Mouse (Mus musculus) forebrain, embryonic 14.5 days (tissue): ENCODE results near the gene Kif1b. TPM values are rescaled to one million over a fixed set of nuclear protein-coding genes. Genes with fewer than 3 reads are reported as not detected.
"Not testable (repeated sequence)": the region's sequence is repeated elsewhere in the genome, so short reads cannot be mapped to it uniquely, and the experiment has no call there.

Experiments used
- ATAC-seq: fragments of 200-750 bp; cut with Nextera tagmentation; 2 replicates; pipeline ENCODE4 v1.8.0; 2017; ENCODE audit warnings: mild to moderate bottlenecking, moderate library complexity
- DNase-seq: peaks from one replicate; pipeline ENCODE4 v3.0.0-alpha.2; 2015; ENCODE audit warnings: low spot score
- H3K27ac ChIP-seq: fragments of 300-500 bp; sonication (generic); 2 replicates; pipeline ENCODE4 v1.5.1; 2014; ENCODE audit warnings: low read depth, mild to moderate bottlenecking, control low read depth, low read length, moderate library complexity
- H3K27me3 ChIP-seq: fragments of 300-500 bp; sonication (generic); replicated peaks from 2 replicates; pipeline ENCODE4 v1.6.1; 2014; ENCODE audit warnings: low read length, control low read depth, mixed read lengths; ENCODE audit not compliant: control insufficient read depth, insufficient read depth
- H3K36me3 ChIP-seq: fragments of 300-500 bp; sonication (generic); 2 replicates; pipeline ENCODE4 v1.6.1; 2014; ENCODE audit warnings: low read length, control low read depth; ENCODE audit not compliant: control insufficient read depth, insufficient read depth
- H3K4me1 ChIP-seq: fragments of 300-500 bp; sonication (generic); 2 replicates; pipeline ENCODE4 v1.6.1; 2014; ENCODE audit warnings: antibody characterized with exemption, low read length, control low read depth; ENCODE audit not compliant: control insufficient read depth, insufficient read depth
- H3K4me2 ChIP-seq: fragments of 300-500 bp; sonication (generic); 2 replicates; pipeline ENCODE4 v1.6.1; 2014; ENCODE audit warnings: mild to moderate bottlenecking, control low read depth, low read length
- H3K4me3 ChIP-seq: fragments of 300-500 bp; sonication (generic); 2 replicates; pipeline ENCODE4 v1.5.1; 2014; ENCODE audit warnings: low read depth, low read length, control low read depth
- H3K9ac ChIP-seq: fragments of 300-500 bp; sonication (generic); 2 replicates; pipeline ENCODE4 v1.6.1; 2014; ENCODE audit warnings: mild to moderate bottlenecking, low read length, control low read depth, moderate library complexity
- H3K9me3 ChIP-seq: fragments of 300-500 bp; sonication (generic); replicated peaks from 2 replicates; pipeline ENCODE4 v1.6.1; 2016; ENCODE audit warnings: low read length, control low read depth, mixed read lengths; ENCODE audit not compliant: control insufficient read depth
- WGBS: fragments of 180-500 bp; shearing (Covaris S2); extraction: QIAGEN DNeasy Blood & Tissue Kit; methylation state at CpG from one replicate; pipeline ENCODE4 v1.1.7; 2014; 5-methylcytosine and 5-hydroxymethylcytosine counted together
- polyA plus RNA-seq: library from polyadenylated mRNA; unstranded; fragments of >200 nt; fragmentation: Nextera tagmentation; extraction: Ambion mirVana; gene quantifications from 2 replicates; pipeline ENCODE4 v1.2.1, GENCODE M21; 2014

The Kif1b gene
- polyA plus RNA-seq, 1 experiment from 2014 or later, result 101 TPM

DNA sequence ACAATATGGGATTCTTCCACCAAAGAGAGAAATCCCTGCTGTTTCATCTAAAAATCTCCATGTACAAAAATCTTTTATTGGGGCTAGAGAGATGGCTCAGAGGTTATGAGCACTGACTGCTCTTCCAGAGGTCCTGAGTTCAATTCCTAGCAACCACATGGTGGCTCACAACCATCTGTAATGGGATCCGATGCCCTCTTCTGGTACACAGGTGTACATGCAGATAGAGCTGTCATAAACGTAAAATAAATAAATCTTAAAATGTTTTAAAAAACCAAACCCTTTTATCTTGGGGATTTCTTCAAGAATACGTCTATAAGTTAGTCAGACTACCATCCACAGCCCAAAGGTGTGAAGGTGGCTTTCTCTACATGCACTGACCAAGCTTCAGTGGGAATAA is 78.8 kb downstream of the Kif1b start:
- H3K4me1 ChIP-seq, H3K9ac ChIP-seq, H3K27me3 ChIP-seq, H3K27ac ChIP-seq, H3K4me3 ChIP-seq, H3K9me3 ChIP-seq, H3K4me2 ChIP-seq, ATAC-seq, DNase-seq: not testable (repeated sequence)
- WGBS, result 94% methylated on average over 3 of the region's 3 CpGs
- peaks cover 52% of the 10 kb centered on the region for H3K36me3 ChIP-seq

DNA sequence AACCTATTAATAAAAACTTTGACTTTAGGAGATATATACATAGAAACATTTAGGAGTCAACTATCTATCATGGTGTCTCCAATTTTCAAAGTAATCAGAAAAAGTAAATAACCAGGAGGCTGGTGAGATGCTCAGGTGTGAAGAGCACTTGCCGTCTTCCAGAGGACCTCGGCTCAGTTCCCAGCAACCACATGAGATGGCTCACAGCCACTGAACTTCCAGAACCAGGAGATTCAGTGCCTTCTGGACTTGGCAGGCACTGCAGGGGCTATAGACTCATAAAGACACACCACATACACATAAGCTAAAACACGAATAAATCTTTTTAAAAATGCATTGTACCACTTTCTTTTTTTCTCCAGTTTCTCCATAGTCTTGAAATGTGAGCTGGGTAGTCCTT is 79.2 kb downstream of the Kif1b start:
- Histone ChIP-seq H3K27me3 (no peaks in the 10 kb centered on the region), H3K9me3 (no peaks in the 10 kb centered on the region), H3K4me1 (no peaks in the 10 kb centered on the region), H3K4me2 (no peak overlapping the region), H3K9ac (no peak overlapping the region), H3K36me3 (peaks cover 56% of the 10 kb centered on the region), H3K27ac (no peak overlapping the region), H3K4me3 (no peak overlapping the region)
- WGBS, result 94% methylated on average over 3 of the region's 3 CpGs
- DNase-seq (no peak), ATAC-seq (no peak)

- 71% methylated on average over 3 of the region's 3 CpGs for WGBS
Measured at GRCm38 (mm10) chr4:149226311-149226710, 81.2 kb downstream of the Kif1b start.

GRCm38 (mm10) chr4:149223453-149223852 is 84.0 kb downstream of the Kif1b start:
- Histone ChIP-seq H3K9ac (no peak overlapping the region), H3K36me3 (peaks cover 83% of the 10 kb centered on the region), H3K4me2 (no peak overlapping the region), H3K4me1 (peaks cover 16% of the 10 kb centered on the region), H3K4me3 (no peak overlapping the region), H3K27me3 (no peaks in the 10 kb centered on the region), H3K9me3 (no peaks in the 10 kb centered on the region), H3K27ac (no peak overlapping the region)
- ATAC-seq (no peak), DNase-seq (no peak)
- WGBS, result 95% methylated on average over 3 of the region's 3 CpGs

More at GRCm38 (mm10) chr4:149226311-149226710, 81.2 kb downstream of the Kif1b start:
- no peak overlapping the region for H3K4me2 ChIP-seq
- no peaks in the 10 kb centered on the region for H3K9me3 ChIP-seq
- H3K4me3 ChIP-seq, result no peak overlapping the region
- peaks cover 70% of the 10 kb centered on the region for H3K36me3 ChIP-seq
- no peaks in the 10 kb centered on the region for H3K27me3 ChIP-seq
- H3K9ac ChIP-seq, result no peak overlapping the region
- H3K4me1 ChIP-seq, result no peaks in the 10 kb centered on the region
- no peak for DNase-seq
- H3K27ac ChIP-seq, result no peak overlapping the region
- ATAC-seq, result no peak

GRCm38 (mm10) chr4:149220481-149220880 is 87.0 kb downstream of the Kif1b start:
- Histone ChIP-seq H3K27ac (peak overlapping the region; percentile 78), H3K27me3 (no peaks in the 10 kb centered on the region), H3K4me1 (peaks cover 16% of the 10 kb centered on the region), H3K36me3 (peaks cover 89% of the 10 kb centered on the region), H3K4me2 (no peak overlapping the region), H3K4me3 (no peak overlapping the region), H3K9ac (peak overlapping the region; percentile 32; the same call in 1 of the 2 replicates), H3K9me3 (no peaks in the 10 kb centered on the region)
- DNase-seq, result no peak
- peak; percentile 41 for ATAC-seq
- 9% methylated on average over 17 of the region's 17 CpGs for WGBS

DNA sequence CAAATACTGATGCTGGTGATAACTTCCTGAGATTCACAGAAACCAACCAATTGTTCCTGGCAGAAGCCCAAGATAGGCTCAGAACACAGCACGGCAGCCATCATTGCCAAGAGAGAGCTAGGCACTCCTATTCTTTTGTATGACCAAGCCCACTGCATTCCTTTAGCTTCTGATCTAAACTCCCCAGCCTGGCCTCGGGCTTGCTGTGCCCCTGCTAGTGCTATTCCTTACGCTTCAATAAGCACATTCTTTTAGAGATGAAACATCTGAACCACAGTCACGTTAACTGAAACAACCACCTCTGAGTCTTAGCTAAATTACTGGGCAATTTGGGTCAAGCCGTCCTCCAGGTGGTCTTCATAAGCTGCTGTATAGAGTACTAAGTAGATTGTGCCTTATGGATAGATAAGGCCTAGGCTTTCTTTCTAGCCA is 87.4 kb downstream of the Kif1b start:
- H3K4me1 ChIP-seq, result peaks cover 16% of the 10 kb centered on the region
- WGBS, result 5% methylated on average over 5 of the region's 5 CpGs
- H3K27ac ChIP-seq, result peak overlapping the region; percentile 78

GRCm38 (mm10) chr4:149219401-149220041 is 88.0 kb downstream of the Kif1b start:
- Histone ChIP-seq H3K4me3 (no peak overlapping the region), H3K36me3 (peaks cover 89% of the 10 kb centered on the region), H3K9me3 (no peaks in the 10 kb centered on the region), H3K27me3 (no peaks in the 10 kb centered on the region), H3K9ac (peak overlapping the region; percentile 25; the same call in 1 of the 2 replicates), H3K27ac (peak overlapping the region; percentile 78), H3K4me2 (0 out of 2 replicates have a peak overlapping the region, but pooled peaks have one; percentile 9), H3K4me1 (peaks cover 16% of the 10 kb centered on the region)
- DNase-seq (peak; percentile 46), ATAC-seq (peak; percentile 35; the same call in 1 of the 2 replicates)
- WGBS, result 26% methylated on average over 12 of the region's 12 CpGs

More for the DNA sequence above, 87.4 kb downstream of the Kif1b start:
- Histone ChIP-seq H3K9me3 (no peaks in the 10 kb centered on the region), H3K4me2 (0 out of 2 replicates have a peak overlapping the region, but pooled peaks have one; percentile 9), H3K4me3 (no peak overlapping the region), H3K27me3 (no peaks in the 10 kb centered on the region), H3K36me3 (peaks cover 89% of the 10 kb centered on the region), H3K9ac (peak overlapping the region; percentile 32)
- peak; percentile 91 for DNase-seq
- ATAC-seq, result peak; percentile 89

- 87% methylated on average over 5 of the region's 5 CpGs for WGBS
- peaks cover 89% of the 10 kb centered on the region for H3K36me3 ChIP-seq
- ATAC-seq, result no peak
Measured at GRCm38 (mm10) chr4:149218476-149218875, 89.0 kb downstream of the Kif1b start.

GRCm38 (mm10) chr4:149215982-149216381 is 91.5 kb downstream of the Kif1b start:
- ATAC-seq (no peak), DNase-seq (no peak)
- H3K27ac ChIP-seq, result no peak overlapping the region
- no peak overlapping the region for H3K4me2 ChIP-seq
- H3K4me3 ChIP-seq, result no peak overlapping the region
- 89% methylated on average over 9 of the region's 9 CpGs for WGBS
- H3K9ac ChIP-seq, result no peak overlapping the region
- no peaks in the 10 kb centered on the region for H3K27me3 ChIP-seq
- H3K4me1 ChIP-seq, result peaks cover 16% of the 10 kb centered on the region
- H3K9me3 ChIP-seq, result no peaks in the 10 kb centered on the region
- peaks cover 87% of the 10 kb centered on the region for H3K36me3 ChIP-seq

More at GRCm38 (mm10) chr4:149218476-149218875, 89.0 kb downstream of the Kif1b start:
- no peak overlapping the region for H3K4me3 ChIP-seq
- H3K27me3 ChIP-seq, result no peaks in the 10 kb centered on the region
- no peak overlapping the region for H3K9ac ChIP-seq
- H3K4me2 ChIP-seq, result no peak overlapping the region
- no peak overlapping the region for H3K27ac ChIP-seq
- no peaks in the 10 kb centered on the region for H3K9me3 ChIP-seq
- H3K4me1 ChIP-seq, result peaks cover 16% of the 10 kb centered on the region
- no peak for DNase-seq
